Mouse (Mus musculus): ENCODE results near the gene Elf2. TPM values are rescaled to one million over a fixed set of nuclear protein-coding genes. Genes with fewer than 3 reads are reported as not detected.

The Elf2 gene
- polyA plus RNA-seq, 1 experiment from 2014 or later, result 50.7 TPM

DNA sequence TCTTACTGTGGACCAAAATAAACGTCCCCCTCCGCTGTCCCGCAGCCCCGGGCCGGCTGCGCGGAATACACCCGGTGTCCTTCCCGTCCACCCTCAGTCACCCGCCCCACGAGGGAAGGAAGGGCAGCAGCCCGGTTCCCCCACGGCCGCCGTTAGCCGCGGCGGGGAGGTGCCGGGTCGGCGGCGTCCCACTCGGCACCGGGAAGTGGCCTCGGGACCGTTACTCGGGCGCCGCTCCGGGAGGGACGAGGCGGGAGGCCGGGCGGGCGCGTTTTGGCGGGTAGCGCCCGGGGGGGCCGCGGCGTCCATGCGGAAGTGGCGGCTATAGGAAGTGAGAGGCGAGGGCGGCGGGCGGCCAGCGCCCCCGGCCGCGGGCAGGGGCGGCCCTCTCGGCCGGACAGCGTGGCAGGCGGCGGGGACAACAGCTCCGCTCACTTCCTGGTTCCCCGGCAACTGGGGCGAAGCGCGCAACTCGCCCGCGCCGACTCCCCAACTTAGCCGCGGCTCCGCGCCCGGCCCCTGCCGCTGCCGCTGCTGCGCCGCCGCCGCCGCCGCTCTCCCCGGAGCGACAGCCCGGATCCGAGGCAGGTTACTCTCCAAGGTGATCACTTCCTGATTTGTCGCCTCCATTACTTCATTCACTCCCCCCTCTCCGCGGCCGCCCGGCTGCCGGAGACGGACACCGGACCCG lies 63.9 kb downstream of the Elf2 start:
- ATAC-seq (ENCODE audit: extremely low read depth, insufficient number of reproducible peaks, low FRiP score, low TSS enrichment), result peak; percentile 45; the same call in 1 of the 2 replicates
- WGBS, result under 1% methylated on average over 69 of the region's 93 CpGs
- H3K4me1 ChIP-seq, result peaks cover 24% of the 10 kb centered on the region
- no peaks in the 10 kb centered on the region for H3K36me3 ChIP-seq
- H3K4me3 ChIP-seq, result peak overlapping the region; percentile 99
- H3K4me2 ChIP-seq, result peak overlapping the region; percentile 87
- no peaks in the 10 kb centered on the region for H3K9me3 ChIP-seq
- no peaks in the 10 kb centered on the region for H3K27me3 ChIP-seq (replicated peaks)
- peak overlapping the region; percentile 99 for H3K9ac ChIP-seq
- H3K27ac ChIP-seq (replicated peaks), result peak overlapping the region; percentile 100

DNA sequence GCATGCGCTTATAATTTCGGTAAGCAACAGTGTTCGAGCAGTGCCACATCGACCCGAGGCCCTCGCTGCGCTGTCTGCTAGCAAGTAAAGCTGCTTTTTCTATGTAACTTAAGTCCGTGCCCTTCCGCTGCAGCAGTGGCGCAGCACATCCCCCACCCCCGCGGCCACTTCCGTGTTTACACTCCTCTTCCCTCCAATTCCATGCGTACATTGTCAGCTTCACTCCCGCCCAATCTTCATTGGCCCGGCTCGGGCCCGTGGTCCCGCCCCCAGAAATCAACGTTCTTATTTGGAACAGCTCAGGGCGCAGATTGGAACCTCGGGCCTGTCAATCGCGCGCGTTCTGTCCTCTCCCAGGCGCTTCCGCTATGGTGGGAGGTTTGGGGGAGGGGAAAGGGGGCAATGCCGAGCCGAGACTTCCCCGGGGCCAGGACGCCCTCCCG lies 64.5 kb downstream of the Elf2 start:
- peak; percentile 88 for ATAC-seq (ENCODE audit: extremely low read depth, insufficient number of reproducible peaks, low FRiP score, low TSS enrichment)
- H3K4me1 ChIP-seq, result peaks cover 30% of the 10 kb centered on the region
- no peaks in the 10 kb centered on the region for H3K9me3 ChIP-seq
- WGBS, result under 1% methylated on average over 33 of the region's 33 CpGs
- no peaks in the 10 kb centered on the region for H3K27me3 ChIP-seq (replicated peaks)
- H3K36me3 ChIP-seq, result no peaks in the 10 kb centered on the region
- peak overlapping the region; percentile 87 for H3K4me2 ChIP-seq
- H3K4me3 ChIP-seq, result peak overlapping the region; percentile 99
- H3K9ac ChIP-seq, result peak overlapping the region; percentile 99
- H3K27ac ChIP-seq (replicated peaks), result peak overlapping the region; percentile 100

DNA sequence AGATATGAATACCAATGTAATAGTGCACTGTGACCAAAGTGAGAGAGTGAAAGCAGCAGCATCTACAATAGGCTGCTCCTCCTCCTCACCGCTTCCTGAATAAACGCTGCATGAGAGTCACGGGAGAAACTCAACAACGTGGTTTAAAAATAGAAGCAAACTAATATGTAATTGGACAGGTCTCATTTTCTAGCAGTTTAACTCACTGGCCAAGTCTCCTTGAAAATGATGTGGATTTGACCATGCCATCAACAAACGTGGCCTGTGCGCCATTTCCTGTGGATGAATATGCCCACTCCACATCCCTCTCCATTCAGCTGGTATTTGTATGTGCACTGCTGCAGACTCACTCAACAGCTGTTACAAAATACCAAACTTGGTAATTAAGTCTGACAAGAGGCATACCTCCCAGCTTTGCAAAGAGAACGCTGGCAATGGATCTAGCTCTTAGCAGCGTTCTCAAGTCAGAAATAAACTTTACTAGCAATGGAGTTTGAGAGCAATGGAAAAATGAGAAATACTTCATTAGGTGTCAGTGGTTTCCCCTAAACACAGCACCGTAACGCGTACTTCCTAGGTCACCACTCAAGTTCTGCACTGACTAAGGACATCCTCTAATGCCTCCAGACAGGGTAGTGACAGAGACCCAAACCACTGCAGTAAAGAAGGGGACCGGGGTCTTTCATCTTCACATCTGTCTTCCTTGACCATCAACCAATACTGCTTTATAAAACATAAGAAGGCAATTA lies 70.2 kb downstream of the Elf2 start:
- Histone ChIP-seq H3K9ac (peak overlapping the region; percentile 53), H3K27me3 (replicated peaks) (no peaks in the 10 kb centered on the region), H3K4me3 (no peak overlapping the region), H3K4me2 (peak overlapping the region; percentile 55), H3K27ac (replicated peaks) (peak overlapping the region; percentile 97), H3K4me1 (peaks cover 52% of the 10 kb centered on the region), H3K36me3 (peaks cover 13% of the 10 kb centered on the region), H3K9me3 (no peaks in the 10 kb centered on the region)
- no peak for ATAC-seq (ENCODE audit: extremely low read depth, insufficient number of reproducible peaks, low FRiP score, low TSS enrichment)
- 45% methylated on average over 12 of the region's 12 CpGs for WGBS

DNA sequence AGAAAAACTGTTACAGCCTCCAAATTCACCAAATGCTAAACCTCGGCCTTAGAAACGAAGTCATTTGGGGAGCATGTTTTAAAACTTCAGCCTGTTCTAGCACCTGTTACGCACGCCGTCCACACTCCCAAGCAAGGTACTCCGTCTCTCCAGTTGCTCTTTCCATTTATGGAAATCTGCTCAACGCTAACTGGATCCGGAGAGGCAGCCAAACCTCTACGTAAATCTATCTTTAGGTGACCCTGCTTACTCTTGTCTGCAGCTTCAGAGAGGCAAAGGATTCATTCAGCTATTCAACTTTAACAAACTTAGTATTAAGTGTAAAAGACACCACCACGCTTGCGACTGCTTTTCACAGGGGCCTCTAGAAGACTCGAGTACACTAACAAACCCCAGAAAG lies 72.0 kb downstream of the Elf2 start:
- WGBS, result 47% methylated on average over 12 of the region's 12 CpGs
- Histone ChIP-seq H3K4me3 (peak overlapping the region; percentile 30), H3K4me1 (peaks cover 50% of the 10 kb centered on the region), H3K27me3 (replicated peaks) (no peaks in the 10 kb centered on the region), H3K9me3 (no peaks in the 10 kb centered on the region), H3K36me3 (peaks cover 31% of the 10 kb centered on the region), H3K27ac (replicated peaks) (peak overlapping the region; percentile 97), H3K4me2 (peak overlapping the region; percentile 61), H3K9ac (peak overlapping the region; percentile 75)
- ATAC-seq (ENCODE audit: extremely low read depth, insufficient number of reproducible peaks, low FRiP score, low TSS enrichment), result no peak

DNA sequence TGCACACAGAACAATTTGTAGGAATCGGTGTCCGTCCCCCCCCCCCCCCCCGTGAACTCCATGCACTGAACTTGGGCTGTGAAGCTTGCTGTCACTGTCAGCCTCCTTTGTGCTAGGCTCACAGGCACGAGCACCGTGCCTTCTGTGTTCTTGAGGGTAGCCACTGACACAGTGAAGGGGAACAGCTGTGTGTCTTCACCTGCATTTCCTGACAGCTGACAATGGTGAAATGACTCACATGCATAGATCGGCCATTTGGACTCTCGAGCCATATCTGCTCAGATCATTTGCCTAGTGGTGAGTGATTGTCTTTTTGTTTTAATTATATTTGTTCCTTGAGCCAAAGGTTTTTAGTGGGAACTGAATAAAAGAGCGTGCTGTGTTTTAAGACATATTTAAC lies 77.5 kb downstream of the Elf2 start:
- no peak for ATAC-seq (ENCODE audit: extremely low read depth, insufficient number of reproducible peaks, low FRiP score, low TSS enrichment)
- no peak overlapping the region for H3K27ac ChIP-seq (replicated peaks)
- 69% methylated on average over 8 of the region's 8 CpGs for WGBS

DNA sequence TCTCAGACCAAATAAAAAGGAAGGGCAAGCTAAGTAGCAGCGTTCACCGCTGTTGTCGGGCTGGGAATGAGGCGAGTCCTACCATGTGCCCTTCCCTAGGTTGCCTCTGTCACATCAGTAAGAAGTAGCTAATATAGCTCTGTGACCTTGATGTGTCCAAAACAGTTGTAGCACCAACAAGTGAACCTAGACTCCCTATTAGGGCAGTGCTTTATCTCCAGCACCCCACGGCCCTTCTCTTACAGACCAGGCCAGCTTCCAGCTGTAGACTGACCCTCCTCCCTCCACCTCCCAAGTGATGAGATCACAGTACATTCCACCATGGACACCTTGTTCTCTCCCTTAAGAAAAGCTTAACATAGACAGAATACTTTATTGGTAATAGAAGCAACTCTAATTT lies 82.4 kb downstream of the Elf2 start:
- WGBS, result 71% methylated on average over 5 of the region's 5 CpGs
- ATAC-seq (ENCODE audit: extremely low read depth, insufficient number of reproducible peaks, low FRiP score, low TSS enrichment), result peak; percentile 42; the same call in 1 of the 2 replicates
- no peak overlapping the region for H3K4me3 ChIP-seq

More for the DNA sequence above, 77.5 kb downstream of the Elf2 start:
- Histone ChIP-seq H3K9me3 (no peaks in the 10 kb centered on the region), H3K36me3 (peaks cover 83% of the 10 kb centered on the region), H3K27me3 (replicated peaks) (no peaks in the 10 kb centered on the region), H3K9ac (no peak overlapping the region), H3K4me1 (peaks cover 17% of the 10 kb centered on the region), H3K4me3 (no peak overlapping the region), H3K4me2 (no peak overlapping the region)

DNA sequence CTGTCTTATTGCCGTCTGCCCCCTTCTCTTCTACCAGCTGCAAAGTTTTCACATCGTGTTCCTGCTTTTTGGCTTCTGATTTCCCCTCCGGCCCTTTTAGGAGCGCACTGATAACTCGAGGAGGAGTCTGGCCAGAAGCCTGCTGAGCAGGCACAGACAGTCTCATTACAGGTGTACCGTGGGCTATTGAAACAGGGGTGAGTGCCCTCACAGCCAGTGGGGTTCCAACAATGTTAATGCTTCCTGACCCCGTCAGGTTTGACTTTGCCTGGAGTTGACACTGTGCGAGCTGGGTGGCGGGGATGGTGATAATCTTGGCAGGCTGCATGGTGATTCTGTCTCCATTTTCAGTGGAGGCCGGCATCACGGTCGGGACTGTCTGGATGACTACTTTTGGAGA lies 84.0 kb downstream of the Elf2 start:
- H3K9ac ChIP-seq, result no peak overlapping the region
- H3K27me3 ChIP-seq (replicated peaks), result no peaks in the 10 kb centered on the region
- no peak for ATAC-seq (ENCODE audit: extremely low read depth, insufficient number of reproducible peaks, low FRiP score, low TSS enrichment)
- peaks cover 96% of the 10 kb centered on the region for H3K36me3 ChIP-seq
- H3K4me1 ChIP-seq, result peaks cover 13% of the 10 kb centered on the region
- no peak overlapping the region for H3K4me3 ChIP-seq
- H3K9me3 ChIP-seq, result no peaks in the 10 kb centered on the region
- H3K4me2 ChIP-seq, result no peak overlapping the region
- WGBS, result 80% methylated on average over 12 of the region's 12 CpGs
- no peak overlapping the region for H3K27ac ChIP-seq (replicated peaks)

More for the DNA sequence above, 82.4 kb downstream of the Elf2 start:
- Histone ChIP-seq H3K27ac (replicated peaks) (peak overlapping the region; percentile 72), H3K9ac (0 out of 2 replicates have a peak overlapping the region, but pooled peaks have one; percentile 10), H3K9me3 (no peaks in the 10 kb centered on the region), H3K27me3 (replicated peaks) (no peaks in the 10 kb centered on the region), H3K36me3 (peaks cover 97% of the 10 kb centered on the region), H3K4me1 (peaks cover 10% of the 10 kb centered on the region), H3K4me2 (no peak overlapping the region)

DNA sequence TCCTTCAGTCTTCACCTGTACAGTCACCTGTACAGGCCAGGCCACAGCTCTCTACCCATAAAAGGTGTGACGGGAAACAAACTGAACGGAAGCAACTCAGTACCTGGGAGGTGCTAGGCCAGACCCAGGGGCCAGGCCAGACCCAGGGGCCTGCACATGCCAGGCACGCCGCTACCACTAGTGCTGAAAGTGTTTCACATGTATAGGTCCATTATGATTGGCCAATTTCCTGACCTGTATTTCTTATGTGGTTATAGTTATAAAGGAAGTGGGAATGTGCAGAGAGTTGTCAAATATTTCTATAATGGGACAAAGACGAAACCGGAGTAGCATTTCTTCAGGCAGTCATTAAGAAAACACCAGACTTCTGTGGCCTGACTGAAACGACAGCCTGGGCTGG lies 85.7 kb downstream of the Elf2 start:
- ATAC-seq (ENCODE audit: extremely low read depth, insufficient number of reproducible peaks, low FRiP score, low TSS enrichment), result no peak
- Histone ChIP-seq H3K4me1 (peaks cover 13% of the 10 kb centered on the region), H3K9me3 (no peaks in the 10 kb centered on the region), H3K27ac (replicated peaks) (no peak overlapping the region), H3K4me3 (no peak overlapping the region), H3K4me2 (no peak overlapping the region), H3K36me3 (peaks cover 94% of the 10 kb centered on the region), H3K27me3 (replicated peaks) (no peaks in the 10 kb centered on the region), H3K9ac (no peak overlapping the region)
- 90% methylated on average over 7 of the region's 7 CpGs for WGBS

DNA sequence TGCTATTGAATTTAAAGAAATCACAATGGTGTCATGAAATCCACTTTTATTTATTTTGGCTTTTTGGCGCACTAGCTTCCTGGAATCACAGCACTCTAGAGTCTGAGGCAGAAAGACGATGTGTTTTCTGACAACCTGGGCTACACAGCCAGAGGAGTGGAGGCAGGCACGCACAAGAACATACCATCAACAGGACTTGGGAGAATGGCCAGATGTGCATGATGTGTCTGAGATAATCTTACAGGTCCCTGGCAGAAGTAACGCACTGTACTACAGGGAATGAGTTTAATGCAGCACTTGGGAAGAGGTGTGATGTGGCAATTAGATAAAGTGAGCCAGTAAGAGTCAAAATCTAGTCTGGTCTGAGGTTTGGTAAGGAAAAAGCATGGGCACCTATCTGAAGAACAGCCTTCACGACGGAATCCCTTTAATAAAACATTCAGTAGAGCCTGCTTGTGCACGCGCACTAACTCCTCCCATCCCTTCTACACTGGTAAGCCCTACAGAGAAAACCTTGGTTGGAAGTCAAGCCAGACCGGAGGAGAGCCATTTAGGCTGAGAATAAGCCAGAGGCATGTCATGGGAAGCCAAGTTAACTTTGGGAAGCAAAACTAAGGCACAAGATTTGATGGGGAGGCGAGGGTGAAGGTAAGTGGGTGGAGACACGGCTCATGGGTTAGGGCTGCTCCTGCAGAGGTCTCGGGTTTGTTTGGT lies 87.6 kb downstream of the Elf2 start:
- no peaks in the 10 kb centered on the region for H3K9me3 ChIP-seq
- H3K27me3 ChIP-seq (replicated peaks), result no peaks in the 10 kb centered on the region
- peaks cover 93% of the 10 kb centered on the region for H3K36me3 ChIP-seq
- ATAC-seq (ENCODE audit: extremely low read depth, insufficient number of reproducible peaks, low FRiP score, low TSS enrichment), result no peak
- no peak overlapping the region for H3K9ac ChIP-seq
- H3K4me2 ChIP-seq, result no peak overlapping the region
- H3K4me1 ChIP-seq, result peaks cover 5% of the 10 kb centered on the region; the same call in 1 of the 2 replicates
- WGBS, result 83% methylated on average over 12 of the region's 12 CpGs
- H3K4me3 ChIP-seq, result no peak overlapping the region
- H3K27ac ChIP-seq (replicated peaks), result no peak overlapping the region

DNA sequence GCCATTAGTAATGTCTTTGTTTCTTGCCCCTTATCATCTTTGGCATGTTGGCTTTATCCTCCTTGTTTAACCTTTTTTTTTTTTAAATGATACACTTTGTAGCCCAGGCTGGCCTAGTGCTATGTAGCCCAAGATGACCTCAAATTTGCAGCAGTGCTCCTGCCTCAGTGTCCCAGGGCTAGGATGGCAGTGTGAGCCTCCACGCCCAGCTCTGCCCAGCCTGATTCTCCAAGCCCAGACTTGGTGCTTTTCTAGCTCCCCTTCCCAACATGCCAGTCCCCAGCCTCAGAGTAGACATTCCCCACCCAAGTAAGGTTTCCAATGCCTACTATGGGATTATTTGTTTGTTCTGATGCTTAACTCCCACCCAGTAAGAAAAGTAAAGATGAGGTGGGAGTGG lies 88.2 kb downstream of the Elf2 start:
- Histone ChIP-seq H3K4me1 (peaks cover 5% of the 10 kb centered on the region; the same call in 1 of the 2 replicates), H3K36me3 (peaks cover 89% of the 10 kb centered on the region), H3K9ac (no peak overlapping the region), H3K4me3 (no peak overlapping the region), H3K27me3 (replicated peaks) (no peaks in the 10 kb centered on the region), H3K27ac (replicated peaks) (no peak overlapping the region), H3K9me3 (no peaks in the 10 kb centered on the region), H3K4me2 (no peak overlapping the region)
- no peak for ATAC-seq (ENCODE audit: extremely low read depth, insufficient number of reproducible peaks, low FRiP score, low TSS enrichment)
- WGBS, result 86% methylated on average over 1 of the region's 1 CpGs

DNA sequence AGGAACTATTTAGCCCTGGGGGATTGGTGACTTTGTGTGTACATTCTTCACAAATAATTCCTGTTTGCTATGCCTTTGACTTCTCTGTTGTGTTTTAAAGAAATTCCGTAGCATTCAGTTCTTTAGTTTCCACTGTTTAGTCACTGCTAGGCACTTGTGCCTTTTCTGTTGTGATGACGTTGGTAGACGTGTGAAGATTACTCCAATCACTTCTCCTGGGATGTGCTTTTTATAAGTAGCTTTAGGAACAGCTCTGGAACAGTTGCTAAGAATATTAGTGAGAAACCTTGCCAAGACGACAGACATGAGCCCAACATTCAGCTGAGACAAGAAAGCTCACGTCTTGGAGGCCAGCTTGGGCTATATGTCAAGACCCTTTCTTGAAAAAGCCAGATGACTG lies 89.4 kb downstream of the Elf2 start:
- no peak for ATAC-seq (ENCODE audit: extremely low read depth, insufficient number of reproducible peaks, low FRiP score, low TSS enrichment)
- Histone ChIP-seq H3K27ac (replicated peaks) (no peak overlapping the region), H3K4me3 (no peak overlapping the region), H3K4me1 (peaks cover 5% of the 10 kb centered on the region; the same call in 1 of the 2 replicates), H3K4me2 (no peak overlapping the region), H3K9me3 (no peaks in the 10 kb centered on the region), H3K27me3 (replicated peaks) (no peaks in the 10 kb centered on the region), H3K9ac (no peak overlapping the region), H3K36me3 (peaks cover 77% of the 10 kb centered on the region)
- 65% methylated on average over 5 of the region's 5 CpGs for WGBS

All from heart, embryonic 13.5 days (tissue).